Mouse (Mus musculus): ENCODE data around the gene Tmem170. TPM values are rescaled to one million over a fixed set of nuclear protein-coding genes. Genes with fewer than 3 reads are reported as not detected.
A peak's percentile ranks its signal among the peaks of the same experiment; 100 is the strongest.

The Tmem170 gene
- polyA plus RNA-seq, 1 experiment from 2014 or later: 5.8 TPM

DNA sequence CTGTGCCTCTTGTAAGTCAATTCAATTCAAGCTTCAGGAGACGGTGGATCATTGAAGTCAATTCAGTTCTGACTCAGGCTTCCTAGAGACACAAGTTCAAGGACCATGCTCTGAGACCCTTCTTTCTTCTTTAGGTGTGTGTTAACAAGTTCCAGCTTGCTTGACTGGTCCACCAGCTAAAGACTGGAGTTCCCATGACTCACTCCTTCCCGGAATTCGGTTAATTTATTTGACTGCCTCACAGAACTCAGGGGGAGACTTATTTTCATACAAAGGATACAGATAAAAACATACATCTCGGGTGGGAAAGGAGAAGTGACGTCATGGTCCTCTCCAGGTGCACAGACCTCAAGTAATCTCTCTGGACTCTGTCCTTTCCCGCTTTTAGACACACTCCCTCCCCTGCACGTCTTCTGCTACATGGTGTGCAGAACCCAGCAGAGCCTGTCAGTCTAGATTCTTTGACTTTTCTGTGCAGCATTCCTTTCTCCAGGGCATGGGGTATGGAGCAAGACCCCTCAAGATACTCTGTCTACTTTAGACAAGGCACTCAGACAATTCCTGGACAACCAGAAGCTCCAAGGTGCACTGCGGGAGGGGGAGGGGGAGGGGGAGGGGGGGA is 29.1 kb upstream of the Tmem170 start:
- no peak for ATAC-seq (replicated peaks; ENCODE audit: insufficient number of reproducible peaks, low FRiP score, low TSS enrichment)
- 49% methylated on average over 7 of the region's 8 CpGs for WGBS (ENCODE audit: insufficient replicate concordance)
- H3K27me3 ChIP-seq (ENCODE audit: control insufficient read depth, insufficient read depth, low read length): peaks cover 16% of the 10 kb centered on the region
- no peak overlapping the region for H3K4me2 ChIP-seq
- no peak overlapping the region for H3K27ac ChIP-seq (ENCODE audit: low read depth, low read length)
- no peak overlapping the region for H3K4me3 ChIP-seq (ENCODE audit: low read depth, low read length)
- no peaks in the 10 kb centered on the region for H3K9me3 ChIP-seq (replicated peaks; ENCODE audit: control insufficient read depth, low read length)
- H3K36me3 ChIP-seq (ENCODE audit: control insufficient read depth, insufficient read depth, low read length): no peaks in the 10 kb centered on the region
- H3K4me1 ChIP-seq (ENCODE audit: control insufficient read depth, insufficient read depth, low read length): peaks cover 6% of the 10 kb centered on the region
- H3K9ac ChIP-seq (ENCODE audit: low read depth, low read length): no peak overlapping the region

DNA sequence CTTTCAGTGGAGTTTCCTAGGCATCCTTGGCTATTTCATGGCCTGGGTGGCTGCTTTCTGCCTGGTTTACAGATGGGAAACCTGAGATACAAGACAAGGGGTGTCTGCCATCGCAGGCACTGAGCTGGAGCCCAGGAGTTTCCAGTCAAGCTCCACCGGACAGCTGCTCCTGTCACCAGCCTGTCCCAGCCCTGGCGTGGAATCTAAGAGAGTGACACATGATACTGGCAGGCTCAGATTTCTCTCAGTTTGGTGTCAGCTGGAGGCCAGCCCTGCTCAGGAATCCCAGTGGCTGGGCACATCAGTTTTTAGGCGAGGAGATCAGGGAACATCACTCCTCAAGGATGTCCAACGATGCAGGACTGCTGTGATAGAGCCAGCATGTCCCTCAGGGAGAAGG is 25.5 kb upstream of the Tmem170 start:
- WGBS (ENCODE audit: insufficient replicate concordance): 11% methylated on average over 5 of the region's 5 CpGs
- H3K4me3 ChIP-seq (ENCODE audit: low read depth, low read length): no peak overlapping the region
- no peak for ATAC-seq (replicated peaks; ENCODE audit: insufficient number of reproducible peaks, low FRiP score, low TSS enrichment)

DNA sequence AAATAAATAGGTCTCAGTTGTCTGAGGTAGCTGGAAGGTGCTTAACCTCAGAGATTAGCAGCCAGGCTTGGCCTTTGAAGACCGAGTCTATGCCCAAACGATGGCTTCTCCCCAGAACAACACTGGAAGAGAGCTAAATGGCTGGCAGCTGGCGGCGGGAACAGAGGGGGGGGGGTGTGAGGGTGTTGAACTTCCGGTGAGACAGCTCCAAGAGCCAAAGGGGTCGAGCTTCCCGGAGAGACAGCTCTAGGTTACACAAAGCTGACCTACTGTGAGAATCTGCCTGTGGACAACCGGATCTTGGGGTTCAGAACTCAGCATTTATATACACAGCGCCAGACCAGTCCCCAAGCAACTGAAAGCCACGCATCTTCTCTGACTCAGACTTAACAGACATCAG is 22.0 kb upstream of the Tmem170 start:
- Histone ChIP-seq H3K4me1 (ENCODE audit: control insufficient read depth, insufficient read depth, low read length) (peaks cover 6% of the 10 kb centered on the region; the same call in 1 of the 2 replicates), H3K27me3 (ENCODE audit: control insufficient read depth, insufficient read depth, low read length) (no peaks in the 10 kb centered on the region), H3K9me3 (replicated peaks; ENCODE audit: control insufficient read depth, low read length) (no peaks in the 10 kb centered on the region), H3K4me3 (ENCODE audit: low read depth, low read length) (no peak overlapping the region), H3K36me3 (ENCODE audit: control insufficient read depth, insufficient read depth, low read length) (no peaks in the 10 kb centered on the region), H3K4me2 (no peak overlapping the region), H3K27ac (ENCODE audit: low read depth, low read length) (no peak overlapping the region), H3K9ac (ENCODE audit: low read depth, low read length) (no peak overlapping the region)
- ATAC-seq (replicated peaks; ENCODE audit: insufficient number of reproducible peaks, low FRiP score, low TSS enrichment): no peak
- WGBS (ENCODE audit: insufficient replicate concordance): 41% methylated on average over 10 of the region's 10 CpGs

More for the DNA sequence above, 25.5 kb upstream of the Tmem170 start:
- Histone ChIP-seq H3K27ac (ENCODE audit: low read depth, low read length) (no peak overlapping the region), H3K4me1 (ENCODE audit: control insufficient read depth, insufficient read depth, low read length) (peaks cover 6% of the 10 kb centered on the region; the same call in 1 of the 2 replicates), H3K4me2 (no peak overlapping the region), H3K9ac (ENCODE audit: low read depth, low read length) (no peak overlapping the region), H3K27me3 (ENCODE audit: control insufficient read depth, insufficient read depth, low read length) (no peaks in the 10 kb centered on the region), H3K36me3 (ENCODE audit: control insufficient read depth, insufficient read depth, low read length) (no peaks in the 10 kb centered on the region), H3K9me3 (replicated peaks; ENCODE audit: control insufficient read depth, low read length) (no peaks in the 10 kb centered on the region)

DNA sequence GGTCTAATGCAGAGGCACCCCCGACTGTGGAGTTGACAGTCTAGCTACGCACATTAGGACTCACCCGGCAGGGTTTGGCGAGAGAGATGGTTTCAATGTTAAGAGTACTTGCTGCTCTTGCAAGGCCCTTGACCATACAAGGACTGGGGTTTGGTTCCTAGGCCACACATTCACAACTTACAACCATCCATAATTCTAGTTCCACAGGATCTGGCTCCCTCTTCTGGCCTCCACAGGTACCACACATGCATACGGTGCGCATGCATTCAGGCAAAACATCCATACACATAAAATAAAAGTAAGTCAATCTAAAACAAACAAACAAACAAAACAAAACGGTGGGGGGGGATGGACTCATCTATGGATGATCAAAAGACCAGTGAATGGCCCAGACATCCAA is 18.4 kb upstream of the Tmem170 start:
- no peak for ATAC-seq (replicated peaks; ENCODE audit: insufficient number of reproducible peaks, low FRiP score, low TSS enrichment)
- no peak overlapping the region for H3K4me3 ChIP-seq (ENCODE audit: low read depth, low read length)
- no peaks in the 10 kb centered on the region for H3K9me3 ChIP-seq (replicated peaks; ENCODE audit: control insufficient read depth, low read length)
- H3K9ac ChIP-seq (ENCODE audit: low read depth, low read length): no peak overlapping the region
- no peaks in the 10 kb centered on the region for H3K36me3 ChIP-seq (ENCODE audit: control insufficient read depth, insufficient read depth, low read length)
- no peak overlapping the region for H3K27ac ChIP-seq (ENCODE audit: low read depth, low read length)
- H3K4me2 ChIP-seq: no peak overlapping the region
- H3K4me1 ChIP-seq (ENCODE audit: control insufficient read depth, insufficient read depth, low read length): peaks cover 5% of the 10 kb centered on the region; the same call in 1 of the 2 replicates
- H3K27me3 ChIP-seq (ENCODE audit: control insufficient read depth, insufficient read depth, low read length): peaks cover 22% of the 10 kb centered on the region
- 88% methylated on average over 7 of the region's 7 CpGs for WGBS (ENCODE audit: insufficient replicate concordance)

DNA sequence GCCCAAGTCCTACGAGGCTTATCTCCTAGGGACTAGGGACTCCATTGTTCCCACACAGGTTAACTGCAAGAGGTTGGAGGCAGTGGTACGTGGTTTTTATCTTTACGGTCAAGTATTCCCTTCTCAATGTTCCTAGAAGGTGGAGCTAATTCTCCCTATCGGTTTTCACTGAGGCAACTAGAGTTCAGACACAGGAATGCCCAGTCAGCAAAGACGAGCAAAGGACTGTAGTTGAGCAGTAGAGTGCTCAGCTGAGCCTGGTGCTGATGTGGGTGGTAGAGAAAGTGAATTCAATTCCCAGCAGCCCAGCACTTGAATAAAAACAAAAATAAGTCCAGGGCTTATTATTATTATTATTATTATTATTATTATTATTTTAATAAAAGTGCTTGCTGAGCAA is 16.1 kb upstream of the Tmem170 start:
- Histone ChIP-seq H3K36me3 (ENCODE audit: control insufficient read depth, insufficient read depth, low read length) (no peaks in the 10 kb centered on the region), H3K27me3 (ENCODE audit: control insufficient read depth, insufficient read depth, low read length) (peaks cover 39% of the 10 kb centered on the region), H3K4me3 (ENCODE audit: low read depth, low read length) (no peak overlapping the region), H3K27ac (ENCODE audit: low read depth, low read length) (no peak overlapping the region), H3K9ac (ENCODE audit: low read depth, low read length) (no peak overlapping the region), H3K4me2 (no peak overlapping the region), H3K4me1 (ENCODE audit: control insufficient read depth, insufficient read depth, low read length) (peaks cover 7% of the 10 kb centered on the region; the same call in 1 of the 2 replicates), H3K9me3 (replicated peaks; ENCODE audit: control insufficient read depth, low read length) (no peaks in the 10 kb centered on the region)
- no peak for ATAC-seq (replicated peaks; ENCODE audit: insufficient number of reproducible peaks, low FRiP score, low TSS enrichment)
- WGBS (ENCODE audit: insufficient replicate concordance): 36% methylated on average over 5 of the region's 5 CpGs

DNA sequence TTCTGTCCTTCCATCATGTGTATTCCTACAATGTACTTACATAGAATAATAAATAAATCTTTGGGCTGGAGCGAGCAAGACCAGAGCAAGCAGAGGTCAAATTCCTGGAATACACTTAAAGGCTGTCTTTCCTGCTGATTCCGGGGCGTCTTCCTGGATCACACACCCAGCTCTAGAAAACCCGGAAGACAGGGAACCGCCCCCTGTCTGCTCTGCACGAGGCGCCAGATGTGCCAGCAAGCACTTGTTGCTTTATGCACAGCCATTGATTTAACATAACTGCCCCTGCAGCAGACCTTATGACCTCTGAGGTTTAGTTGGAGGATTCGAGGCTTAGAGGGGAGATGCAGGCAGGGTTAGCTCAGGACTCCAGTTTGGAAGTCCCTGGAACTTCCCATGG is 15.4 kb upstream of the Tmem170 start:
- Histone ChIP-seq H3K4me2 (no peak overlapping the region), H3K4me1 (ENCODE audit: control insufficient read depth, insufficient read depth, low read length) (peaks cover 7% of the 10 kb centered on the region; the same call in 1 of the 2 replicates), H3K36me3 (ENCODE audit: control insufficient read depth, insufficient read depth, low read length) (no peaks in the 10 kb centered on the region), H3K4me3 (ENCODE audit: low read depth, low read length) (no peak overlapping the region), H3K9me3 (replicated peaks; ENCODE audit: control insufficient read depth, low read length) (no peaks in the 10 kb centered on the region), H3K9ac (ENCODE audit: low read depth, low read length) (no peak overlapping the region), H3K27me3 (ENCODE audit: control insufficient read depth, insufficient read depth, low read length) (peaks cover 39% of the 10 kb centered on the region), H3K27ac (ENCODE audit: low read depth, low read length) (no peak overlapping the region)
- no peak for ATAC-seq (replicated peaks; ENCODE audit: insufficient number of reproducible peaks, low FRiP score, low TSS enrichment)
- 27% methylated on average over 8 of the region's 8 CpGs for WGBS (ENCODE audit: insufficient replicate concordance)

DNA sequence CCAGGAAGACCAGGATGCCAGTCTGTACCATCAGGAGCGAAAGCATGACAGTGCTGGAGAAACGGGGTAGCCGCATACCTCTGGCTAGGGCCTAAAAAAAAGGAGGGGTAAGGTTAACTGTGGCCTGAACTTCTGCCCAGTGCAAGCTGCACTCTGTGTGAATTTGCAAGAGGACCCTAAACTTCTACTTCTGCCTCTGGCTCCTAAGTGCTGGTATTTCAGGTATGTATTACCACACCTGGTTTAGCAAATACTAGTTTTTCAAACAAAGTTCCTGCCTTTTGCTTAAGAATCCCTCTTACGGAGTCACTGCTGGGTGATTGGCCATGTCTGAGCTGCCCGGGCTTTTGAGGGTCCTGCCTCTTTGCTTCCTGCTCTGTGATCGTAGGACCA is 14.4 kb upstream of the Tmem170 start:
- H3K27me3 ChIP-seq (ENCODE audit: control insufficient read depth, insufficient read depth, low read length): peaks cover 42% of the 10 kb centered on the region

DNA sequence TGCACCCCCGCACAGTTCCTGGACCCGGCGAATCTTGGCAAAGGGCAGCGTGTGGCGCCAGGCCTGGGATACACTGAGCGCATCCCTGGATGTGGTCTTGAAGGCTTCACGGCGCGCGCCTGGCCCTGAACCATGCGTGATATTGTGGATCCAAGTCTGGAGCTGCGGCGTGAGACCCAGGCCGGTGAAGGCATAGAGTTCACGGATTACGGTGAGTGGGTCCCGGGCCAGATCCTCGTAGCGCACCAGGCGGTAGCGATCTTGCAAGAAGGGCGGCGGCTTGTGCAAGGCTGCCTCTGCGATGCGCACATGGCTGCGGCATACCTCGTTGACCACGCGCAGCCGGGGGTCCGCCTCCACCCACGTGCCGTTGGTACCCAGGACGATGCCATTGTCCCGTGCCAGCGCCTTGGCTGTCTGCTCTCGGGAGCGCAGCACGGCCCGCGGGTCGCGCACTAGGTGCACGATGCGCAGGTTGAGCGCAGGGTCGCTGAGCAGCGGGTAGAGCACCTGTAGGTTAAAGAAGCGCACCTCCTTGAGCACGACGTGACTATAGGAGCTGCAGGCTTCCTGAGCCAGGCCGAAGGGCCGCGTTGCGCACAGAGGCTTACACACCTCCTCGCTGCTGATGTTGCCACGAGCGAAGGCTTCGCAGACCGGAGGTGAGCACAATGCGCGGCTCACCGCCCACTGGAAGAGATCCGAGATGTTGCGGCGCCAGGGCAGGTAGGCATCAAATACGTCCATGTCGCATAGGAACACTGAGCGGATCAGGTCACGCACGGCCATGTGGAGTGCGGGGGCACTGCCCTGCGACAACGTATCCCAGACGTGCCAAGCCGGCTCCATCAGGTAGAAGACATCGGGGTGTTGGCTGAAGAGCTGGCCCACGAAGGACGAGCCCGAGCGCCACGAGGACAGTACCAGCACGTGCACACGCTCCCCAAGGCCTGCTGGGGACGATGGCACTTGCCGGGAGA is 13.7 kb upstream of the Tmem170 start:
- 12% methylated on average over 86 of the region's 86 CpGs for WGBS (ENCODE audit: insufficient replicate concordance)
- no peak for ATAC-seq (replicated peaks; ENCODE audit: insufficient number of reproducible peaks, low FRiP score, low TSS enrichment)

More for the DNA sequence above, 14.4 kb upstream of the Tmem170 start:
- peaks cover 7% of the 10 kb centered on the region; the same call in 1 of the 2 replicates for H3K4me1 ChIP-seq (ENCODE audit: control insufficient read depth, insufficient read depth, low read length)
- peak overlapping the region; percentile 28; the same call in 1 of the 2 replicates for H3K4me3 ChIP-seq (ENCODE audit: low read depth, low read length)
- no peak for ATAC-seq (replicated peaks; ENCODE audit: insufficient number of reproducible peaks, low FRiP score, low TSS enrichment)
- H3K4me2 ChIP-seq: no peak overlapping the region
- H3K27ac ChIP-seq (ENCODE audit: low read depth, low read length): no peak overlapping the region
- H3K9ac ChIP-seq (ENCODE audit: low read depth, low read length): no peak overlapping the region
- no peaks in the 10 kb centered on the region for H3K9me3 ChIP-seq (replicated peaks; ENCODE audit: control insufficient read depth, low read length)
- H3K36me3 ChIP-seq (ENCODE audit: control insufficient read depth, insufficient read depth, low read length): no peaks in the 10 kb centered on the region
- WGBS (ENCODE audit: insufficient replicate concordance): 56% methylated on average over 6 of the region's 6 CpGs

More for the DNA sequence above, 13.7 kb upstream of the Tmem170 start:
- Histone ChIP-seq H3K4me3 (ENCODE audit: low read depth, low read length) (peak overlapping the region; percentile 28), H3K27ac (ENCODE audit: low read depth, low read length) (no peak overlapping the region), H3K9ac (ENCODE audit: low read depth, low read length) (no peak overlapping the region), H3K36me3 (ENCODE audit: control insufficient read depth, insufficient read depth, low read length) (no peaks in the 10 kb centered on the region), H3K9me3 (replicated peaks; ENCODE audit: control insufficient read depth, low read length) (no peaks in the 10 kb centered on the region), H3K27me3 (ENCODE audit: control insufficient read depth, insufficient read depth, low read length) (peaks cover 42% of the 10 kb centered on the region), H3K4me1 (ENCODE audit: control insufficient read depth, insufficient read depth, low read length) (peaks cover 7% of the 10 kb centered on the region; the same call in 1 of the 2 replicates), H3K4me2 (peak overlapping the region; percentile 56)

Data from heart, embryonic 11.5 days (tissue).